26 mouse cellular contexts compared by ENCODE assay signal in the genomic region with DNA sequence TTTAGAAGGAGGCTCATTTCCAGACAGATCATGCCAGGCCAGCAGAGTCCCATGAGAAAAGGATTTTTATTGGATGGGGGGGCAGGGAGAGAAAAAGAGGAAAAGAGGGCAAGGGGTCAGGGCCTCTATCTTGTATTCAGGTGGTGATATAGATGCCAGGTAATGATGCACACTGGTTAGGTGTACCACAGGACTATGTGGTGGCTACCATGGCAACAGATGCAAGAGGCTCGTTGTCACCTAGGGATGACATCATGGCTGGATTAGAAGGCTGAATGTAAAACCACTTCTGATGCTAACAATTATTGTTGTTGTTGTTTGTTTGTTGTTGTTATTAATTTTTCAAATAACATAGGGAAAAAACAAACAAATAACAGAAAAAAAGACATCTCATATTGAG. TPM values are rescaled to one million over a fixed set of nuclear protein-coding genes. Genes with fewer than 3 reads are reported as not detected.
DNase-seq lines count a peak whose midpoint lies in the region; ATAC-seq and TF ChIP-seq lines count a peak whose summit lies in the region.
"Had no signal": no experiment of that assay in that cellular context is flagged by ENCODE, and none has a peak within 500 bp of the region (broad histone marks: within the 10 kb centered on the region; RNA-seq: fewer than 3 reads in every experiment).

No protein-coding gene starts in this region.

- H3K27ac ChIP-seq in hindbrain, postnatal 0 days: no peak overlapping the region
- H3K27ac ChIP-seq in hindbrain, embryonic 10.5 days: no peak overlapping the region
- H3K27ac ChIP-seq in midbrain, embryonic 14.5 days (replicated peaks; ENCODE audit: low read depth, low read length): no peak overlapping the region
- no peak overlapping the region for H3K27ac ChIP-seq in midbrain, embryonic 13.5 days
- H3K27ac ChIP-seq: embryonic facial prominence, embryonic 10.5 days; embryonic facial prominence, embryonic 12.5 days; forebrain, embryonic 13.5 days; forebrain, embryonic 15.5 days had no signal

- H3K9me3 ChIP-seq in hindbrain, postnatal 0 days (ENCODE audit: low read length): no peaks in the 10 kb centered on the region
- H3K9me3 ChIP-seq in hindbrain, embryonic 10.5 days: no peaks in the 10 kb centered on the region
- H3K9me3 ChIP-seq in midbrain, embryonic 14.5 days (ENCODE audit: control insufficient read depth, low read length): no peaks in the 10 kb centered on the region
- no peaks in the 10 kb centered on the region for H3K9me3 ChIP-seq in midbrain, embryonic 13.5 days
- H3K9me3 ChIP-seq: embryonic facial prominence, embryonic 10.5 days; embryonic facial prominence, embryonic 12.5 days; forebrain, embryonic 13.5 days; forebrain, embryonic 15.5 days had no signal

- H3K9ac ChIP-seq in hindbrain, postnatal 0 days (replicated peaks; ENCODE audit: low read length): no peak overlapping the region
- H3K9ac ChIP-seq in midbrain, embryonic 14.5 days (replicated peaks; ENCODE audit: low read length): no peak overlapping the region
- H3K9ac ChIP-seq in midbrain, embryonic 13.5 days (replicated peaks): no peak overlapping the region
- H3K9ac ChIP-seq: embryonic facial prominence, embryonic 12.5 days; forebrain, embryonic 13.5 days; forebrain, embryonic 15.5 days; forebrain, postnatal 0 days had no signal

- no peak overlapping the region for H3K4me2 ChIP-seq in hindbrain, postnatal 0 days (ENCODE audit: low read depth, low read length)
- no peak overlapping the region for H3K4me2 ChIP-seq in midbrain, embryonic 14.5 days (ENCODE audit: low read length)
- H3K4me2 ChIP-seq in midbrain, embryonic 13.5 days (replicated peaks): no peak overlapping the region
- H3K4me2 ChIP-seq: embryonic facial prominence, embryonic 12.5 days; forebrain, embryonic 13.5 days; forebrain, embryonic 15.5 days had no signal

- no peaks in the 10 kb centered on the region for H3K36me3 ChIP-seq in hindbrain, postnatal 0 days (ENCODE audit: insufficient read depth, low read length)
- no peaks in the 10 kb centered on the region for H3K36me3 ChIP-seq in hindbrain, embryonic 10.5 days
- no peaks in the 10 kb centered on the region for H3K36me3 ChIP-seq in midbrain, embryonic 14.5 days (ENCODE audit: control insufficient read depth, insufficient read depth, low read length)
- H3K36me3 ChIP-seq in midbrain, embryonic 13.5 days: no peaks in the 10 kb centered on the region
- H3K36me3 ChIP-seq: embryonic facial prominence, embryonic 10.5 days; embryonic facial prominence, embryonic 12.5 days; forebrain, embryonic 15.5 days; G1E had no signal

- DNase-seq in hindbrain, postnatal 0 days (ENCODE audit: low spot score): no peak
- no peak for DNase-seq in hindbrain, embryonic 10.5 days (ENCODE audit: low spot score)
- no peak for DNase-seq in midbrain, embryonic 14.5 days
- DNase-seq in brain, embryonic 14.5 days (ENCODE audit: low read depth): peak; percentile 3
- no peak for DNase-seq in adrenal gland, adult (ENCODE audit: inconsistent age in 2 of 2, low spot score in 1 of 2)
- DNase-seq: adrenal gland, adult 2 months; adrenal gland, postnatal 10 days; adrenal gland, postnatal 25 days; B cell, adult 2 months; cerebellum, adult 11-12 months; cerebellum, adult 2 months; cerebellum, adult 9-10 months; cerebellum, postnatal 10 days; cerebellum, postnatal 25 days; forebrain, postnatal 0 days had no signal

- H3K27me3 ChIP-seq in hindbrain, postnatal 0 days (ENCODE audit: insufficient read depth, low read length): no peaks in the 10 kb centered on the region
- no peaks in the 10 kb centered on the region for H3K27me3 ChIP-seq in hindbrain, embryonic 10.5 days (ENCODE audit: insufficient read depth, poor library complexity, severe bottlenecking)
- no peaks in the 10 kb centered on the region for H3K27me3 ChIP-seq in midbrain, embryonic 14.5 days (ENCODE audit: control insufficient read depth, insufficient read depth, low read length)
- H3K27me3 ChIP-seq in midbrain, embryonic 13.5 days: no peaks in the 10 kb centered on the region
- H3K27me3 ChIP-seq: CH12.LX; embryonic facial prominence, embryonic 12.5 days; forebrain, embryonic 13.5 days; forebrain, embryonic 15.5 days; Patski had no signal

- peak; percentile 70; the same call in 1 of the 2 replicates for ATAC-seq in hindbrain, postnatal 0 days
- ATAC-seq in midbrain, embryonic 14.5 days (ENCODE audit: low FRiP score, low TSS enrichment): 0 out of 2 replicates have a peak, but pooled peaks have one; percentile 40
- no peak for ATAC-seq in midbrain, embryonic 13.5 days
- ATAC-seq: activated CD4-positive, CD25-positive, alpha-beta regulatory T cell, adult 4 months; CD4-positive, CD25-positive, alpha-beta regulatory T cell, adult 4 months; forebrain, embryonic 13.5 days; forebrain, embryonic 15.5 days; forebrain, postnatal 0 days; Patski had no signal

- TF ChIP-seq POLR2A in brain, embryonic 14.5 days (IDR thresholded peaks at IDR 0.05; ENCODE audit: borderline replicate concordance, extremely low read depth, insufficient read depth, insufficient read length, poor library complexity, severe bottlenecking): no peak

- 68% methylated on average over 1 of the region's 1 CpGs for whole genome bisulfite sequencing in hindbrain, postnatal 0 days
- WGBS in hindbrain, embryonic 10.5 days: 77% methylated on average over 1 of the region's 1 CpGs
- whole genome bisulfite sequencing in midbrain, embryonic 14.5 days: 76% methylated on average over 1 of the region's 1 CpGs
- WGBS in midbrain, embryonic 13.5 days: 89% methylated on average over 1 of the region's 1 CpGs

- TF ChIP-seq CTCF in hindbrain, postnatal 0 days (IDR thresholded peaks at IDR 0.05; ENCODE audit: low read depth): no peak
- no peak for TF ChIP-seq CTCF in brain, embryonic 14.5 days (IDR thresholded peaks at IDR 0.05; ENCODE audit: borderline replicate concordance, extremely low read depth, insufficient read depth, insufficient read length)

- H3K4me1 ChIP-seq in hindbrain, postnatal 0 days (ENCODE audit: insufficient read depth, low read length): no peaks in the 10 kb centered on the region
- H3K4me1 ChIP-seq in hindbrain, embryonic 10.5 days (replicated peaks): no peaks in the 10 kb centered on the region
- no peaks in the 10 kb centered on the region for H3K4me1 ChIP-seq in midbrain, embryonic 14.5 days (ENCODE audit: control insufficient read depth, insufficient read depth, low read length)
- H3K4me1 ChIP-seq in midbrain, embryonic 13.5 days (replicated peaks): no peaks in the 10 kb centered on the region
- H3K4me1 ChIP-seq: embryonic facial prominence, embryonic 10.5 days; embryonic facial prominence, embryonic 12.5 days; forebrain, embryonic 13.5 days; forebrain, embryonic 15.5 days had no signal

- H3K4me3 ChIP-seq in hindbrain, postnatal 0 days (ENCODE audit: low read length): no peak overlapping the region
- H3K4me3 ChIP-seq in hindbrain, embryonic 10.5 days: no peak overlapping the region
- no peak overlapping the region for H3K4me3 ChIP-seq in midbrain, embryonic 14.5 days (replicated peaks; ENCODE audit: low read depth, low read length)
- H3K4me3 ChIP-seq in midbrain, embryonic 13.5 days (replicated peaks): no peak overlapping the region
- H3K4me3 ChIP-seq: embryonic facial prominence, embryonic 10.5 days; embryonic facial prominence, embryonic 12.5 days; forebrain, embryonic 13.5 days; forebrain, embryonic 15.5 days had no signal

RNA-seq across cellular contexts. Expression of a gene that starts 49.2 kb away (rescaled TPM):
- total RNA-seq in hindbrain, postnatal 0 days (2014; rRNA removed): not detected in 2 replicates
- polyA plus RNA-seq in hindbrain, postnatal 0 days (2015; fragmentation: Nextera tagmentation; extraction: Ambion mirVana): 0.25 TPM in 1 of 2 replicates, not detected in the other
- 0.29 TPM in 1 of 2 replicates, not detected in the other for polyA plus RNA-seq in hindbrain, embryonic 10.5 days (2016; fragmentation: Nextera tagmentation; extraction: Ambion mirVana)
- not detected in 2 replicates for polyA plus RNA-seq in midbrain, embryonic 14.5 days (2014; fragmentation: Nextera tagmentation; extraction: Ambion mirVana)
- 0.43 TPM in 1 of 2 replicates, not detected in the other for polyA plus RNA-seq in midbrain, embryonic 13.5 days (2015; fragmentation: Nextera tagmentation; extraction: Ambion mirVana)
- 0.16 and 0.29 TPM in 2 replicates for polyA plus RNA-seq in brain, embryonic 14.5 days (2012; rRNA removed)
- total RNA-seq: forebrain, postnatal 0 days had no signal
- polyA plus RNA-seq: CD4-positive, CD25-positive, alpha-beta regulatory T cell, adult 4 months; embryonic facial prominence, embryonic 14.5 days; forebrain, embryonic 13.5 days; forebrain, embryonic 15.5 days; forebrain, postnatal 0 days had no signal
